In genomic region chr12:17583860-17584259, GRCm38 (mm10) we compare ENCODE assay signal across 9 mouse cellular contexts. TPM values are rescaled to one million over a fixed set of nuclear protein-coding genes. Genes with fewer than 3 reads are reported as not detected.
DNase-seq lines count a peak whose midpoint lies in the region; ATAC-seq and TF ChIP-seq lines count a peak whose summit lies in the region.
"Had no signal": no experiment of that assay in that cellular context is flagged by ENCODE, and none has a peak within 500 bp of the region (broad histone marks: within the 10 kb centered on the region; RNA-seq: fewer than 3 reads in every experiment).

No protein-coding gene starts in this region.

- H3K27me3 ChIP-seq in lung, embryonic 14.5 days (ENCODE audit: insufficient read depth, low read length), result no peaks in the 10 kb centered on the region
- H3K27me3 ChIP-seq in embryonic facial prominence, embryonic 10.5 days (replicated peaks; ENCODE audit: low read depth, poor library complexity, severe bottlenecking), result no peaks in the 10 kb centered on the region
- H3K27me3 ChIP-seq in hindbrain, embryonic 12.5 days, result no peaks in the 10 kb centered on the region

- H3K36me3 ChIP-seq in lung, embryonic 14.5 days (ENCODE audit: insufficient read depth), result no peaks in the 10 kb centered on the region
- no peaks in the 10 kb centered on the region for H3K36me3 ChIP-seq in embryonic facial prominence, embryonic 10.5 days (replicated peaks)
- H3K36me3 ChIP-seq in hindbrain, embryonic 12.5 days, result no peaks in the 10 kb centered on the region

- H3K4me3 ChIP-seq in lung, embryonic 14.5 days (ENCODE audit: low read depth, low read length), result no peak overlapping the region
- H3K4me3 ChIP-seq in embryonic facial prominence, embryonic 10.5 days, result no peak overlapping the region
- no peak overlapping the region for H3K4me3 ChIP-seq in hindbrain, embryonic 12.5 days

- peak; percentile 56; the same call in 1 of the 2 replicates for ATAC-seq in lung, embryonic 14.5 days (ENCODE audit: insufficient read depth)
- ATAC-seq in hindbrain, embryonic 12.5 days (ENCODE audit: low FRiP score), result peak; percentile 43; the same call in 1 of the 2 replicates
- no peak for ATAC-seq in activated CD4-positive, CD25-positive, alpha-beta regulatory T cell, adult 4 months
- ATAC-seq in inflammation-experienced regulatory T-cells, adult 6 months, result no peak
- ATAC-seq: liver, postnatal 0 days had no signal

- H3K4me2 ChIP-seq in lung, embryonic 14.5 days, result no peak overlapping the region
- H3K4me2 ChIP-seq in hindbrain, embryonic 12.5 days (replicated peaks), result no peak overlapping the region

- WGBS in lung, embryonic 14.5 days, result 23% methylated on average over 3 of the region's 3 CpGs
- WGBS in embryonic facial prominence, embryonic 10.5 days, result 37% methylated on average over 3 of the region's 3 CpGs
- 19% methylated on average over 3 of the region's 3 CpGs for WGBS in hindbrain, embryonic 12.5 days

- no peaks in the 10 kb centered on the region for H3K4me1 ChIP-seq in lung, embryonic 14.5 days (ENCODE audit: insufficient read depth)
- H3K4me1 ChIP-seq in embryonic facial prominence, embryonic 10.5 days, result peaks cover 11% of the 10 kb centered on the region
- no peaks in the 10 kb centered on the region for H3K4me1 ChIP-seq in hindbrain, embryonic 12.5 days

- H3K27ac ChIP-seq in lung, embryonic 14.5 days (ENCODE audit: low read depth), result no peak overlapping the region
- H3K27ac ChIP-seq in embryonic facial prominence, embryonic 10.5 days (replicated peaks), result peak overlapping the region; percentile 0; the same call in 1 of the 2 replicates
- H3K27ac ChIP-seq in hindbrain, embryonic 12.5 days, result no peak overlapping the region

- no peak overlapping the region for H3K9ac ChIP-seq in lung, embryonic 14.5 days
- no peak overlapping the region for H3K9ac ChIP-seq in hindbrain, embryonic 12.5 days
- H3K9ac ChIP-seq: liver, postnatal 0 days had no signal

- no peaks in the 10 kb centered on the region for H3K9me3 ChIP-seq in lung, embryonic 14.5 days (ENCODE audit: low read depth, low read length)
- H3K9me3 ChIP-seq in embryonic facial prominence, embryonic 10.5 days, result no peaks in the 10 kb centered on the region
- H3K9me3 ChIP-seq in hindbrain, embryonic 12.5 days (replicated peaks), result no peaks in the 10 kb centered on the region

- TF ChIP-seq CTCF in lung, embryonic 14.5 days (IDR thresholded peaks at IDR 0.05; ENCODE audit: low read depth), result no peak

- DNase-seq in lung, embryonic 14.5 days, result peak; percentile 22
- DNase-seq in lung, postnatal 25 days (ENCODE audit: low spot score), result no peak
- peak; percentile 37 for DNase-seq in embryonic facial prominence, embryonic 10.5 days (ENCODE audit: low spot score)
- DNase-seq in retina, embryonic 14.5 days (ENCODE audit: low spot score), result peak; percentile 11
- no peak for DNase-seq in adrenal gland, postnatal 14 days
- DNase-seq: liver, postnatal 0 days had no signal

RNA-seq across cellular contexts. Expression of gene Odc1, which starts 39.3 kb away (rescaled TPM):
- 270 and 273 TPM in 2 replicates for polyA plus RNA-seq in lung, embryonic 14.5 days (2014; fragmentation: Nextera tagmentation; extraction: Ambion mirVana)
- 264 and 283 TPM in 2 replicates for polyA plus RNA-seq in embryonic facial prominence, embryonic 10.5 days (2016; fragmentation: Nextera tagmentation; extraction: Ambion mirVana)
- 237 and 240 TPM in 2 replicates for polyA plus RNA-seq in hindbrain, embryonic 12.5 days (2016; fragmentation: Nextera tagmentation; extraction: Ambion mirVana)
- 246 and 273 TPM in 2 replicates for total RNA-seq in adrenal gland, postnatal 14 days (2021)
- 10 to 100 TPM; 19.1 to 21.2 TPM for polyA plus RNA-seq in activated CD4-positive, CD25-positive, alpha-beta regulatory T cell, adult 4 months (2017; shearing (Covaris generic))
- polyA plus RNA-seq in inflammation-experienced regulatory T-cells, adult 6 months (2017; shearing (Covaris generic)), result 10 to 100 TPM; 15.3 to 37.6 (median 24.0) TPM

Comparison
In these comparisons a context has a peak if more than half of its experiments do, and no peak if none do; other contexts are left out.
1. DNase-seq: peak in lung, embryonic 14.5 days (single experiment), embryonic facial prominence, embryonic 10.5 days (single experiment) and retina, embryonic 14.5 days (single experiment); none in lung, postnatal 25 days (single experiment) and adrenal gland, postnatal 14 days (single experiment).
2. ATAC-seq: peak in lung, embryonic 14.5 days (single experiment) and hindbrain, embryonic 12.5 days (single experiment); none in activated CD4-positive, CD25-positive, alpha-beta regulatory T cell, adult 4 months (single experiment) and inflammation-experienced regulatory T-cells, adult 6 months (single experiment).